Mouse (Mus musculus) lung, embryonic 16.5 days (tissue): ENCODE data around the gene Mpi. TPM values are rescaled to one million over a fixed set of nuclear protein-coding genes. Genes with fewer than 3 reads are reported as not detected.

ENCODE experiments used
- ATAC-seq: fragments of 200-750 bp; cut with Nextera tagmentation; 2 replicates; pipeline ENCODE4 v1.8.0; 2017; ENCODE audit warnings: low read depth, mild to moderate bottlenecking, moderate library complexity
- H3K27ac ChIP-seq: fragments of 300-500 bp; sonication (generic); 2 replicates; pipeline ENCODE4 v1.5.1; 2014; ENCODE audit warnings: mild to moderate bottlenecking, control low read depth, low read length
- H3K27me3 ChIP-seq: fragments of 300-500 bp; sonication (generic); 2 replicates; pipeline ENCODE4 v1.6.1; 2014; ENCODE audit warnings: low read depth, low read length, mixed read lengths; ENCODE audit not compliant: control insufficient read depth, insufficient read depth
- H3K36me3 ChIP-seq: fragments of 300-500 bp; sonication (generic); 2 replicates; pipeline ENCODE4 v1.6.1; 2014; ENCODE audit warnings: low read length; ENCODE audit not compliant: control insufficient read depth, insufficient read depth
- H3K4me1 ChIP-seq: fragments of 300-500 bp; sonication (generic); replicated peaks from 2 replicates; pipeline ENCODE4 v1.6.1; 2014; ENCODE audit warnings: low read length, mixed read lengths; ENCODE audit not compliant: control insufficient read depth, insufficient read depth
- H3K4me2 ChIP-seq: fragments of 300-500 bp; sonication (generic); 2 replicates; pipeline ENCODE4 v1.6.1; 2014; ENCODE audit warnings: low read depth, low read length, control low read depth
- H3K4me3 ChIP-seq: fragments of 300-500 bp; sonication (generic); 2 replicates; pipeline ENCODE4 v1.5.1; 2014; ENCODE audit warnings: mild to moderate bottlenecking, low read length, control low read depth
- H3K9ac ChIP-seq: fragments of 300-500 bp; sonication (generic); 2 replicates; pipeline ENCODE4 v1.6.1; 2014; ENCODE audit warnings: low read length, control low read depth
- H3K9me3 ChIP-seq: fragments of 300-500 bp; sonication (generic); 2 replicates; pipeline ENCODE4 v1.6.1; 2016; ENCODE audit warnings: low read length; ENCODE audit not compliant: control insufficient read depth
- WGBS: fragments of 180-500 bp; shearing (Covaris S2); extraction: QIAGEN DNeasy Blood & Tissue Kit; methylation state at CpG from one replicate; pipeline ENCODE4 v1.1.7; 2014; 5-methylcytosine and 5-hydroxymethylcytosine counted together
- polyA plus RNA-seq: library from polyadenylated mRNA; unstranded; fragments of >200 nt; fragmentation: Nextera tagmentation; extraction: Ambion mirVana; gene quantifications from 2 replicates; pipeline ENCODE4 v1.2.1, GENCODE M21; 2015

The Mpi gene
- polyA plus RNA-seq, 1 experiment from 2014 or later, result 40.9 TPM

- Histone ChIP-seq H3K9me3 (no peaks in the 10 kb centered on the region), H3K4me3 (no peak overlapping the region), H3K36me3 (no peaks in the 10 kb centered on the region), H3K27ac (no peak overlapping the region), H3K9ac (no peak overlapping the region), H3K4me1 (peaks cover 19% of the 10 kb centered on the region), H3K4me2 (no peak overlapping the region), H3K27me3 (no peaks in the 10 kb centered on the region)
- ATAC-seq, result no peak
- WGBS, result 42% methylated on average over 10 of the region's 10 CpGs
These were observed 13.2 kb upstream of the Mpi start for GRCm38 (mm10) chr9:57565741-57566221.

GRCm38 (mm10) chr9:57564609-57565008 lies 12.0 kb upstream of the Mpi start:
- ATAC-seq, result no peak
- Histone ChIP-seq H3K27ac (no peak overlapping the region), H3K4me3 (no peak overlapping the region), H3K4me1 (peaks cover 19% of the 10 kb centered on the region), H3K27me3 (no peaks in the 10 kb centered on the region), H3K9me3 (no peaks in the 10 kb centered on the region), H3K4me2 (no peak overlapping the region), H3K36me3 (no peaks in the 10 kb centered on the region), H3K9ac (no peak overlapping the region)
- WGBS, result 79% methylated on average over 6 of the region's 6 CpGs

GRCm38 (mm10) chr9:57562896-57563372 lies 10.4 kb upstream of the Mpi start:
- H3K4me1 ChIP-seq, result peaks cover 19% of the 10 kb centered on the region
- 38% methylated on average over 4 of the region's 4 CpGs for WGBS
- H3K9ac ChIP-seq, result 0 out of 2 replicates have a peak overlapping the region, but pooled peaks have one; percentile 21
- H3K4me3 ChIP-seq, result no peak overlapping the region
- no peaks in the 10 kb centered on the region for H3K27me3 ChIP-seq
- H3K4me2 ChIP-seq, result no peak overlapping the region
- no peak overlapping the region; the same call in 1 of the 2 replicates for H3K27ac ChIP-seq
- no peaks in the 10 kb centered on the region for H3K36me3 ChIP-seq
- H3K9me3 ChIP-seq, result no peaks in the 10 kb centered on the region
- peak; percentile 10; the same call in 1 of the 2 replicates for ATAC-seq

GRCm38 (mm10) chr9:57561711-57562099 lies 9.1 kb upstream of the Mpi start:
- H3K27ac ChIP-seq, result no peak overlapping the region
- 67% methylated on average over 13 of the region's 13 CpGs for WGBS
- H3K36me3 ChIP-seq, result no peaks in the 10 kb centered on the region
- peaks cover 19% of the 10 kb centered on the region for H3K4me1 ChIP-seq
- H3K4me2 ChIP-seq, result peak overlapping the region; percentile 63
- no peaks in the 10 kb centered on the region for H3K9me3 ChIP-seq
- peak overlapping the region; percentile 79; the same call in 1 of the 2 replicates for H3K9ac ChIP-seq
- no peaks in the 10 kb centered on the region for H3K27me3 ChIP-seq
- no peak for ATAC-seq
- peak overlapping the region; percentile 74 for H3K4me3 ChIP-seq

GRCm38 (mm10) chr9:57560861-57561710 lies 8.5 kb upstream of the Mpi start, which contains the start of gene Scamp2:
Gene Scamp2, plus strand, starts transcription at chr9:57560943.
- WGBS, result 1% methylated on average over 37 of the region's 37 CpGs
- Histone ChIP-seq H3K9me3 (no peaks in the 10 kb centered on the region), H3K27me3 (no peaks in the 10 kb centered on the region), H3K36me3 (no peaks in the 10 kb centered on the region), H3K27ac (peak within 1 kb of the TSS; percentile 67), H3K9ac (peak within 1 kb of the TSS; percentile 79), H3K4me2 (peak within 1 kb of the TSS; percentile 63), H3K4me3 (peak within 1 kb of the TSS; percentile 74), H3K4me1 (peaks cover 19% of the 10 kb centered on the region)
- ATAC-seq, result peak; percentile 99

GRCm38 (mm10) chr9:57560263-57560662 lies 7.7 kb upstream of the Mpi start:
- Histone ChIP-seq H3K4me1 (peaks cover 18% of the 10 kb centered on the region), H3K27ac (no peak overlapping the region), H3K27me3 (no peaks in the 10 kb centered on the region), H3K4me3 (peak overlapping the region; percentile 74), H3K4me2 (peak overlapping the region; percentile 63), H3K9ac (peak overlapping the region; percentile 79), H3K9me3 (no peaks in the 10 kb centered on the region), H3K36me3 (no peaks in the 10 kb centered on the region)
- 26% methylated on average over 7 of the region's 7 CpGs for WGBS
- ATAC-seq, result no peak

GRCm38 (mm10) chr9:57559568-57559967 lies 7.0 kb upstream of the Mpi start:
- Histone ChIP-seq H3K9ac (no peak overlapping the region), H3K4me2 (no peak overlapping the region), H3K27ac (no peak overlapping the region), H3K27me3 (no peaks in the 10 kb centered on the region), H3K4me1 (peaks cover 18% of the 10 kb centered on the region), H3K36me3 (no peaks in the 10 kb centered on the region), H3K4me3 (no peak overlapping the region), H3K9me3 (no peaks in the 10 kb centered on the region)
- ATAC-seq, result no peak
- 73% methylated on average over 2 of the region's 2 CpGs for WGBS

GRCm38 (mm10) chr9:57558625-57559024 lies 6.1 kb upstream of the Mpi start:
- H3K27ac ChIP-seq, result no peak overlapping the region
- no peak overlapping the region for H3K4me3 ChIP-seq
- no peak for ATAC-seq
- H3K4me2 ChIP-seq, result no peak overlapping the region
- H3K36me3 ChIP-seq, result no peaks in the 10 kb centered on the region
- H3K27me3 ChIP-seq, result no peaks in the 10 kb centered on the region
- H3K9me3 ChIP-seq, result no peaks in the 10 kb centered on the region
- WGBS, result 83% methylated on average over 4 of the region's 4 CpGs
- H3K4me1 ChIP-seq, result peaks cover 18% of the 10 kb centered on the region
- H3K9ac ChIP-seq, result no peak overlapping the region

- H3K27ac ChIP-seq, result no peak overlapping the region
- no peak overlapping the region for H3K9ac ChIP-seq
- no peaks in the 10 kb centered on the region for H3K9me3 ChIP-seq
- H3K4me2 ChIP-seq, result no peak overlapping the region
- H3K27me3 ChIP-seq, result no peaks in the 10 kb centered on the region
- WGBS, result 67% methylated on average over 3 of the region's 3 CpGs
- no peaks in the 10 kb centered on the region for H3K36me3 ChIP-seq
- no peak for ATAC-seq
- no peak overlapping the region for H3K4me3 ChIP-seq
- H3K4me1 ChIP-seq, result peaks cover 10% of the 10 kb centered on the region
These were observed 4.7 kb upstream of the Mpi start for GRCm38 (mm10) chr9:57557215-57557614.
